Mouse (Mus musculus) heart, adult 2 months (tissue): Measurements from ENCODE around the gene Scel. TPM values are rescaled to one million over a fixed set of nuclear protein-coding genes. Genes with fewer than 3 reads are reported as not detected.

Experiments used
- DNase-seq, 2 experiments: peaks; one replicate each; pipeline ENCODE4 v3.0.0; 2021
- H3K27ac ChIP-seq: fragments of 200-600 bp; 2 replicates; pipeline ENCODE4 v1.8.1; 2022
- H3K27me3 ChIP-seq: fragments of 200-500 bp; 2 replicates; pipeline ENCODE4 v1.6.1; 2012; ENCODE audit warnings: mild to moderate bottlenecking, low read length, inconsistent platforms, mixed read lengths; ENCODE audit not compliant: control insufficient read depth, insufficient read depth
- H3K36me3 ChIP-seq: fragments of 200-500 bp; 2 replicates; pipeline ENCODE4 v1.6.1; 2012; ENCODE audit warnings: low read length, inconsistent platforms; ENCODE audit not compliant: control insufficient read depth, insufficient read depth
- H3K4me1 ChIP-seq: fragments of 200-500 bp; 2 replicates; pipeline ENCODE4 v1.6.1; 2011; ENCODE audit warnings: low read length; ENCODE audit not compliant: control insufficient read depth, insufficient read depth
- H3K4me3 ChIP-seq: fragments of 200-600 bp; 2 replicates; pipeline ENCODE4 v1.8.1; 2022
- H3K79me2 ChIP-seq: fragments of 200-500 bp; replicated peaks from 2 replicates; pipeline ENCODE4 v1.6.1; 2012; ENCODE audit warnings: mild to moderate bottlenecking, inconsistent platforms, low read length, moderate library complexity, mixed read lengths; ENCODE audit not compliant: control insufficient read depth, insufficient read depth
- H3K9ac ChIP-seq: fragments of 200-500 bp; 2 replicates; pipeline ENCODE4 v1.6.1; 2012; ENCODE audit warnings: low read depth, mild to moderate bottlenecking, control low read depth, inconsistent platforms, low read length, mixed read lengths
- CTCF ChIP-seq: fragments of 200-600 bp; IDR thresholded peaks from 2 replicates; pipeline ENCODE4 v1.8.1; 2022; ENCODE audit warnings: antibody characterized with exemption, mild to moderate bottlenecking, moderate library complexity
- EP300 ChIP-seq: fragments of 200-500 bp; IDR thresholded peaks from 2 replicates; pipeline ENCODE4 v1.6.1; 2011; ENCODE audit warnings: low read depth, low read length, control low read depth; ENCODE audit not compliant: insufficient read depth
- POLR2A ChIP-seq: fragments of 200-500 bp; IDR thresholded peaks from 2 replicates; pipeline ENCODE4 v1.6.1; 2011; ENCODE audit warnings: mild to moderate bottlenecking, low read depth, low read length, control low read depth; ENCODE audit not compliant: insufficient read depth
- WGBS: fragments of 180-500 bp; shearing (Covaris S2); methylation state at CpG from one replicate; pipeline ENCODE4 v1.1.7; 2018; 5-methylcytosine and 5-hydroxymethylcytosine counted together
- intact Hi-C: fragments of 180-260 bp; cut with DNase I; formaldehyde crosslinking; loops from one replicate; pipeline ENCODE4 v1.15.1; 2025
- polyA plus RNA-seq: library from polyadenylated mRNA; depleted of rRNA; stranded (reverse); fragments of >200 nt; gene quantifications from 2 replicates; pipeline ENCODE4 v1.2.3, GENCODE M21; 2012
- total RNA-seq, 2 experiments: library from RNA; stranded (reverse); gene quantifications; 2 replicates each; pipeline ENCODE4 v1.2.3; 2021

Scel gene
- total and polyA plus RNA-seq, 3 experiments = 0.11 to 0.42 (median 0.21) TPM

DNA sequence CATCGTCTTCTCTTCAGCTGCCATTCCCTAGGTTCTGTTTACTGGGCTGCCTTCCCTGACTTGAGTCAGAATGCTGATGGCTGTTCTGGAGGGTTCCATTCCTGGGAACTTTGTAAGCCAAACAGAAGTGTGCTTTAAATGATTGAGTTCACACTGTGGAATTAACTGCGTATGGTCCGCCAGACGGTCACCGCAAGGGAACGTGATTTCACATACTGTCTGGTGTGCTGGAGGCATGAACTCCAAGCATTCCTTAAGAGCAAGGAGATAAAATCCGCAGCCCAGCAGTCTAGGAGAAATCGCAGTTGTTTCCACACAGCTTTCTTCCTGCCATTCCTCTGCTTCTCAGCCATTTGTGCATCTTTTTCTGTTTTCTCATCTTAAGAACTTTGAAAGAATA, 2.3 kb downstream of the Scel start:
- no peaks in the 10 kb centered on the region for H3K4me1 ChIP-seq
- intact Hi-C loops = no loop called here
- WGBS = 63% methylated on average over 8 of the region's 8 CpGs
- no peak for DNase-seq
- H3K4me3 ChIP-seq = no peak overlapping the region
- 0 out of 2 replicates have a peak, but pooled peaks cover 1% of the 10 kb centered on the region for H3K27me3 ChIP-seq
- H3K27ac ChIP-seq = no peak overlapping the region
- H3K9ac ChIP-seq = no peak overlapping the region
- TF ChIP-seq EP300 = no peak
- TF ChIP-seq POLR2A = no peak
- no peak for TF ChIP-seq CTCF
- no peaks in the 10 kb centered on the region for H3K36me3 ChIP-seq
- H3K79me2 ChIP-seq = no peaks in the 10 kb centered on the region

DNA sequence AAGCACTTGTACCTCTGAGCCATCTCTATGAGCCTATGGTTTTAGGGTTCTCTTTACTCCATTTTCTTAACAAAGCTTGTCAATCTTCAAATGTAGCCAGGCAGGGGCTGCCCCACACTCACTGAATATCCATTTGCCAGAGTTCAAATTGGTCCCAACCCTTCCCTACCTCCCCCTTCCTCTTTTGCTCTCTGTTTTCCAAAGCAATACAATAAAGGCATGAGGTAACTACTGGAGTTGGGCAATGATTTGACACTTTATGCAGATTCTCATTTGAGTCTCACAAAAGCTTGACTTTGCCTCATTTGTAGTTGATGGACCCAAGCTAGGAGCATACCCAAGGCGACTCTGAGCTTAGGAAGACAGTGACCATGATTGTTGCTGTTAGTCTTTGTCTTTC, 13.1 kb downstream of the Scel start:
- WGBS = 62% methylated on average over 1 of the region's 1 CpGs

DNA sequence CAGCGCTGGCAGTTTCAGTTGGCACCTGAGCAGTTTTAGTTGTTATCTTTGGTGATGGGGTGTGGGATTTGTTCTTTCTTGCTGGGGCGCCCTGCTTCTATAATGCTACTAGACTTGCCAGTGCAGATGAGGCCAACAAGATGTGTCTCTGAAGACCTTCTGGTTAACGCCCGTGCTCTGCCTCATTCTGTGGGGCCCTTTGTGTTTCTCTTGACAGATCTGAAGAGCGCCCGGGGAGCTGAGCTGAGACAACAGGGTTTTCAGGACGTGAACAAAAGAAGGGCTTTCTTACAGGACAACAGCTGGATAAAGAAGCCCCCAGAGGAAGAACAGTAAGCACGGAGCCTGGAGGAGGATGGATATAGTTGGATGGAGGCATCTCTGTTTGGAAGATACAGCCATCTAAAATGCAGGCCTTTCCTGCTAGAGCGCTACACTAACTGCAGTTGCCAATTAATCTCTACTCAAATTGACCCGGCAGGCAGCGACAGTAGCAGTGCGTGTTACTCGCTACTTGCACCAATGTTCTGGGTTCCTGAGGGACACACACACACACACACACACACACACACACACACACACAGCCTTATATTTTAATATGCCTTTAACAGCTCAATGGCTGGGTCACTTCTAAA, 16.7 kb downstream of the Scel start:
- TF ChIP-seq CTCF (no peak), EP300 (no peak), POLR2A (no peak)
- Histone ChIP-seq H3K4me3 (no peak overlapping the region), H3K9ac (no peak overlapping the region), H3K27ac (no peak overlapping the region), H3K27me3 (no peaks in the 10 kb centered on the region), H3K79me2 (no peaks in the 10 kb centered on the region), H3K36me3 (no peaks in the 10 kb centered on the region), H3K4me1 (no peaks in the 10 kb centered on the region)
- DNase-seq = no peak
- WGBS = 75% methylated on average over 13 of the region's 13 CpGs
- intact Hi-C loops = loop anchor here (10.0 kb wide), 1 partner anchor 735 kb away; no protein-coding TSS in a partner anchor

More for the DNA sequence above, 13.1 kb downstream of the Scel start:
- TF ChIP-seq EP300 = no peak
- TF ChIP-seq CTCF = no peak
- no peak for TF ChIP-seq POLR2A
- no peak overlapping the region for H3K9ac ChIP-seq
- intact Hi-C loops = no loop called here
- H3K4me1 ChIP-seq = no peaks in the 10 kb centered on the region
- H3K27ac ChIP-seq = no peak overlapping the region
- no peaks in the 10 kb centered on the region for H3K27me3 ChIP-seq
- no peaks in the 10 kb centered on the region for H3K36me3 ChIP-seq
- DNase-seq = no peak
- H3K79me2 ChIP-seq = no peaks in the 10 kb centered on the region
- no peak overlapping the region for H3K4me3 ChIP-seq

DNA sequence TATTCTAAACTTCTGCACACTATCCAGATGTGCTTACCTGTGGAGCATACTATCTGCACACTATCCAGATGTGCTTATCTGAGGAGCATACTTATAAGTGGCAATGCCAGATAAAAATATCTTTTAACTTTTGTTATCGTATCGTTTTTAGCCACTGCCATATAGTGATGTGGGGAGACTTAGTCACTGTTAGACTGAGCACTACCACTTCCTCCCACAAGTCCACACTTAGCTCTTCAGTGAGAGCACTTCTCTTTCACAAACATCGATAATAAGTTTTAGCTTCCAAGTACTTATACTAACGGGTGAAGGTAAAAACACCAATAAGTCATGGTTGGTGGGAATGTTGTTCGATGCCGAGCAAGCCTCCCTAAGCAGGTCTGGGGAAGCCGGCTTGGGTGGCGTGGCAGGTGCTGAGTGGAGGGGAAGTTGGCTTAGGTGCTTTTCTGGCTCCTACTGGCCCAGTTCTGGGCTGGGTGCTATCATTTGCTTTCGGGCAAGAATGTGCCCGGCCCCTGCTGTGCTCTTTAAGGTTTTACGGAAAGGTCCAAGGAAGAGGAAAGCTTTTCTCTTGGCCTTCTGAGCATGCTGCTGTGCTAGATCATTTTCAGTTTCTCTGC, 18.7 kb downstream of the Scel start:
- DNase-seq = no peak
- Histone ChIP-seq H3K36me3 (no peaks in the 10 kb centered on the region), H3K27me3 (no peaks in the 10 kb centered on the region), H3K79me2 (no peaks in the 10 kb centered on the region), H3K9ac (no peak overlapping the region), H3K4me1 (no peaks in the 10 kb centered on the region), H3K27ac (no peak overlapping the region), H3K4me3 (no peak overlapping the region)
- TF ChIP-seq CTCF = no peak
- TF ChIP-seq POLR2A = no peak
- no peak for TF ChIP-seq EP300
- intact Hi-C loops = loop anchor here (10.0 kb wide), 1 partner anchor 737 kb away; no protein-coding TSS in a partner anchor
- whole genome bisulfite sequencing = 86% methylated on average over 11 of the region's 11 CpGs

DNA sequence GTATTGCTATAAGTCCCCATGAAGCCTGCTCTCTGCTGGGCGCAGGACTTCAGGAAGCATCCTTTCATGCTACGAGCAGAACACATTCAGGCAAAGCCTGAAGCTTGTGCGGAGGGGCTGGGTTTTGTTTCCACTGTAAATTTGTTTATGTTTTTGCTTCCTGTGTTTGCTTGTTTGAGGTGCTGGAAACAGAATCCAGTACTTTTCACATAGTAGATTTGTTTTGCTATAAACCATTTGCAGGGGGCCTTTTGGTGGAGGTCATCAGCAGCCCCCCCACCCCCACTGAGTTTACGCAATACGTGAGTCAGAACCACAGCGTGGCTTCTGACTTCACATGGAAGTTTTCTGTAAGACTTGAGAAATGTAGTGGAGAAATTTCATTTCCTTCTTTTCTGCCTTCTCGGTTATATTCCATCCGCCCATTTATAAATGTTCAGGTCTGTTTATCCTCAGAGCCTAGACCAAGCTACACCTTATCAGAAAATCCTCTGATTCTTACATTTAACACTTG, 22.4 kb downstream of the Scel start:
- H3K79me2 ChIP-seq = no peaks in the 10 kb centered on the region
- intact Hi-C loops = loop anchor here (5.0 to 10.0 kb wide), 2 partner anchors 468 to 741 kb away; no protein-coding TSS in a partner anchor
- 77% methylated on average over 8 of the region's 8 CpGs for WGBS
- no peaks in the 10 kb centered on the region for H3K4me1 ChIP-seq
- TF ChIP-seq CTCF (no peak), POLR2A (no peak), EP300 (no peak)
- no peak for DNase-seq
- no peak overlapping the region for H3K4me3 ChIP-seq
- H3K36me3 ChIP-seq = no peaks in the 10 kb centered on the region
- H3K27me3 ChIP-seq = no peaks in the 10 kb centered on the region
- H3K27ac ChIP-seq = no peak overlapping the region
- no peak overlapping the region for H3K9ac ChIP-seq

DNA sequence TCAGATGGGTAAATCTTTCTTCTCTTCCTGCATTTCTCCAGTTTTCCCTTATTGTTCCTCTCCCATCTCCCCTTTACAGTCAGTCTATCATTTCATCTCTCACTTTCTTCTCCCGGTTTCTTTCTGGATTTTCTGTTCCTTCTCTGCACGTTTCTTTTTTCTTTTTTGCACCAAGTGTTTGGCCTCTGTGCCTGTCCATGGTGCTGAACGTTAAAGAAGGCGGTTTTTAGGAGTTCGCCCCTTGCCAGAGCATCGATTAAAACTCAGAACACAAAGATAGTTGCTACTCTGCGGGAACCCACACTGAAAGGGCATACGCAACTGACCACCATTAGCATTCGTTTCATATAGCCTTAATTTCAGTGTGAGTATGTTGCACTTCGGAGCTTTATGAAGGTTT, 23.2 kb downstream of the Scel start:
- H3K36me3 ChIP-seq = no peaks in the 10 kb centered on the region
- 31% methylated on average over 10 of the region's 10 CpGs for WGBS
- no peak overlapping the region for H3K9ac ChIP-seq
- H3K79me2 ChIP-seq = no peaks in the 10 kb centered on the region
- intact Hi-C loops = loop anchor here (5.0 to 10.0 kb wide), 2 partner anchors 469 to 742 kb away; no protein-coding TSS in a partner anchor
- TF ChIP-seq EP300 (no peak), POLR2A (no peak), CTCF (no peak)
- no peaks in the 10 kb centered on the region for H3K4me1 ChIP-seq
- H3K27ac ChIP-seq = no peak overlapping the region
- no peak for DNase-seq
- no peaks in the 10 kb centered on the region for H3K27me3 ChIP-seq
- H3K4me3 ChIP-seq = no peak overlapping the region
